In genomic region chr5:124761787-124762186, GRCm38 (mm10) we compare ENCODE assay signal across 22 mouse cellular contexts. TPM values are rescaled to one million over a fixed set of nuclear protein-coding genes. Genes with fewer than 3 reads are reported as not detected.
A peak's percentile ranks its signal among the peaks of the same experiment; 100 is the strongest.
DNase-seq lines count a peak whose midpoint lies in the region; ATAC-seq and TF ChIP-seq lines count a peak whose summit lies in the region.
"Had no signal": no experiment of that assay in that cellular context is flagged by ENCODE, and none has a peak within 500 bp of the region (broad histone marks: within the 10 kb centered on the region; RNA-seq: fewer than 3 reads in every experiment).

No protein-coding gene starts in this region.

- no peak for DNase-seq in gastrocnemius, adult 2 months
- DNase-seq in gastrocnemius, adult 18-20 months (ENCODE audit: low spot score): no peak
- no peak for DNase-seq in liver, postnatal 0 days
- no peak for DNase-seq in liver
- peak; percentile 42 for DNase-seq in induced T-regulatory cell, adult 2 months (ENCODE audit: low read depth)
- no peak for DNase-seq in midbrain, embryonic 11.5 days (ENCODE audit: low spot score, missing footprints)
- DNase-seq in right cerebral cortex, postnatal 36 days (ENCODE audit: low spot score in 2 of 2): no peak
- DNase-seq: cerebellum, adult 18-20 months; gastrocnemius, postnatal 10 days; heart, postnatal 10 days; kidney, adult 11 months; kidney, postnatal 25 days; layer of hippocampus, adult 9-11 months; lung, adult 2 months had no signal

- no peak for ATAC-seq in liver, postnatal 0 days
- no peak for ATAC-seq in midbrain, embryonic 11.5 days (ENCODE audit: low FRiP score)
- ATAC-seq: forebrain, embryonic 16.5 days; midbrain, embryonic 13.5 days had no signal

- peak; percentile 21; the same call in 1 of the 2 replicates for TF ChIP-seq CTCF in gastrocnemius, adult 2 months (IDR thresholded peaks at IDR 0.05)
- TF ChIP-seq CTCF in liver, postnatal 0 days (IDR thresholded peaks at IDR 0.05; ENCODE audit: low read depth): peak; percentile 26; the same call in 1 of the 2 replicates
- TF ChIP-seq CTCF in ES-Bruce4 (IDR thresholded peaks at IDR 0.05; ENCODE audit: low read depth, low read length): peak; percentile 23

- intact Hi-C loops in gastrocnemius, adult 2 months (cut with DNase I): no loop called here

- no peak for TF ChIP-seq POLR2A in ES-Bruce4 (IDR thresholded peaks at IDR 0.05; ENCODE audit: insufficient read depth, low read length)

- H3K27ac ChIP-seq in gastrocnemius, adult 2 months: no peak overlapping the region
- H3K27ac ChIP-seq in liver, postnatal 0 days (ENCODE audit: low read depth): no peak overlapping the region
- H3K27ac ChIP-seq in ES-Bruce4 (ENCODE audit: insufficient read depth, low read length): no peak overlapping the region
- H3K27ac ChIP-seq in midbrain, embryonic 11.5 days (ENCODE audit: low read depth, low read length): no peak overlapping the region
- H3K27ac ChIP-seq: embryonic facial prominence, embryonic 12.5 days; hindbrain, embryonic 13.5 days; macrophage; midbrain, embryonic 13.5 days; stomach, embryonic 15.5 days had no signal

- H3K4me2 ChIP-seq in liver, postnatal 0 days (ENCODE audit: low read depth, low read length): no peak overlapping the region
- no peak overlapping the region for H3K4me2 ChIP-seq in midbrain, embryonic 11.5 days
- H3K4me2 ChIP-seq: embryonic facial prominence, embryonic 12.5 days; hindbrain, embryonic 13.5 days; midbrain, embryonic 13.5 days; stomach, embryonic 15.5 days had no signal

- no peaks in the 10 kb centered on the region for H3K4me1 ChIP-seq in liver, postnatal 0 days (ENCODE audit: insufficient read depth)
- no peaks in the 10 kb centered on the region for H3K4me1 ChIP-seq in ES-Bruce4 (ENCODE audit: control insufficient read depth, insufficient read depth, low read length)
- H3K4me1 ChIP-seq in midbrain, embryonic 11.5 days (ENCODE audit: control insufficient read depth, insufficient read depth, low read length): no peaks in the 10 kb centered on the region
- H3K4me1 ChIP-seq: embryonic facial prominence, embryonic 12.5 days; hindbrain, embryonic 13.5 days; midbrain, embryonic 13.5 days; stomach, embryonic 15.5 days had no signal

- 79% methylated on average over 1 of the region's 1 CpGs for WGBS in liver, postnatal 0 days (ENCODE audit: insufficient replicate concordance)
- 90% methylated on average over 1 of the region's 1 CpGs for WGBS in midbrain, embryonic 11.5 days

- H3K4me3 ChIP-seq in gastrocnemius, adult 2 months: no peak overlapping the region
- H3K4me3 ChIP-seq in liver, postnatal 0 days (ENCODE audit: low read depth, low read length): no peak overlapping the region
- no peak overlapping the region for H3K4me3 ChIP-seq in ES-Bruce4 (ENCODE audit: low read depth, low read length)
- no peak overlapping the region for H3K4me3 ChIP-seq in midbrain, embryonic 11.5 days (ENCODE audit: low read depth, low read length)
- H3K4me3 ChIP-seq: embryonic facial prominence, embryonic 12.5 days; hindbrain, embryonic 13.5 days; midbrain, embryonic 13.5 days; stomach, embryonic 15.5 days had no signal

- peaks cover 3% of the 10 kb centered on the region; the same call in 1 of the 2 replicates for H3K9me3 ChIP-seq in liver, postnatal 0 days (ENCODE audit: low read length)
- H3K9me3 ChIP-seq in ES-Bruce4 (replicated peaks; ENCODE audit: control insufficient read depth, insufficient read depth, low read length, poor library complexity, severe bottlenecking): no peaks in the 10 kb centered on the region
- 0 out of 2 replicates have a peak, but pooled peaks cover 2% of the 10 kb centered on the region for H3K9me3 ChIP-seq in midbrain, embryonic 11.5 days (ENCODE audit: control insufficient read depth, low read length)
- H3K9me3 ChIP-seq: hindbrain, embryonic 13.5 days; midbrain, embryonic 13.5 days; stomach, embryonic 15.5 days had no signal

- no peaks in the 10 kb centered on the region for H3K27me3 ChIP-seq in liver, postnatal 0 days (ENCODE audit: insufficient read depth, low read length)
- H3K27me3 ChIP-seq in ES-Bruce4 (ENCODE audit: control insufficient read depth, insufficient read depth, low read length, poor library complexity, severe bottlenecking): no peaks in the 10 kb centered on the region
- H3K27me3 ChIP-seq in midbrain, embryonic 11.5 days (ENCODE audit: control insufficient read depth, insufficient read depth, low read length): no peaks in the 10 kb centered on the region
- H3K27me3 ChIP-seq: embryonic facial prominence, embryonic 12.5 days; hindbrain, embryonic 13.5 days; midbrain, embryonic 13.5 days; stomach, embryonic 15.5 days had no signal

- no peaks in the 10 kb centered on the region for H3K36me3 ChIP-seq in liver, postnatal 0 days (replicated peaks; ENCODE audit: insufficient read depth, low read length)
- H3K36me3 ChIP-seq in ES-Bruce4 (ENCODE audit: control insufficient read depth, insufficient read depth, low read length, poor library complexity, severe bottlenecking): no peaks in the 10 kb centered on the region
- H3K36me3 ChIP-seq in midbrain, embryonic 11.5 days (ENCODE audit: control insufficient read depth, insufficient read depth, low read length): no peaks in the 10 kb centered on the region
- H3K36me3 ChIP-seq: embryonic facial prominence, embryonic 12.5 days; hindbrain, embryonic 13.5 days; midbrain, embryonic 13.5 days; stomach, embryonic 15.5 days had no signal

- no peak for TF ChIP-seq EP300 in liver, postnatal 0 days (IDR thresholded peaks at IDR 0.05; ENCODE audit: low read depth)
- TF ChIP-seq EP300 in ES-Bruce4 (IDR thresholded peaks at IDR 0.05; ENCODE audit: insufficient read depth, low read depth, low read length): no peak

- H3K9ac ChIP-seq in liver, postnatal 0 days (replicated peaks): no peak overlapping the region
- H3K9ac ChIP-seq in ES-Bruce4 (ENCODE audit: low read depth, poor library complexity, severe bottlenecking): no peak overlapping the region
- no peak overlapping the region for H3K9ac ChIP-seq in midbrain, embryonic 11.5 days (ENCODE audit: low read length)
- H3K9ac ChIP-seq: embryonic facial prominence, embryonic 12.5 days; hindbrain, embryonic 13.5 days; midbrain, embryonic 13.5 days; stomach, embryonic 15.5 days had no signal

RNA-seq across cellular contexts. Expression of gene Dnah10, which starts 36.9 kb away (rescaled TPM):
- total RNA-seq in gastrocnemius, adult 2 months (2021): under 1 TPM; 0.03 to 0.22 TPM
- under 1 TPM; 0.05 to 0.18 TPM for total RNA-seq in gastrocnemius, adult 18-20 months (2021)
- polyA plus RNA-seq in liver, postnatal 0 days (2015; fragmentation: Nextera tagmentation; extraction: Ambion mirVana): not detected in 2 replicates
- 0.73 and 2.3 TPM in 2 replicates for polyA plus RNA-seq in ES-Bruce4 (2011; ENCODE audit: insufficient read depth, insufficient read length, low read depth, missing spikeins)
- 0.04 TPM in 1 of 2 replicates, not detected in the other for polyA plus RNA-seq in midbrain, embryonic 11.5 days (2014; fragmentation: Nextera tagmentation; extraction: Ambion mirVana)
- total RNA-seq: common myeloid progenitor, adult 5-6 weeks had no signal
- polyA plus RNA-seq: macrophage had no signal
